Mouse (Mus musculus) megakaryocyte progenitor cell, adult 5-6 weeks (primary cell): ENCODE results near the gene Trmt13. TPM values are rescaled to one million over a fixed set of nuclear protein-coding genes. Genes with fewer than 3 reads are reported as not detected.
"Not testable (repeated sequence)": the region's sequence is repeated elsewhere in the genome, so short reads cannot be mapped to it uniquely, and the experiment has no call there.

ENCODE experiments used
- ATAC-seq: replicated peaks from 2 replicates; pipeline ENCODE4 v1.8.0; 2016; ENCODE audit warnings: mild to moderate bottlenecking, moderate TSS enrichment, inconsistent platforms; ENCODE audit not compliant: poor library complexity
- total RNA-seq, 2 experiments: library from RNA; stranded (forward) in 1 of 2; stranded (reverse) in 1 of 2; fragments of 157-497, 149-512 nt in 1 of 2; fragments of 200-1000 nt in 1 of 2; gene quantifications; 2 replicates each; pipeline versions ENCODE4 v1.2.3 to v1.2.4; 2015 to 2017

The Trmt13 gene
- total RNA-seq (2015) (23.4 and 40.3 TPM in 2 replicates), total RNA-seq (2017) (28.3 and 34.9 TPM in 2 replicates)

DNA sequence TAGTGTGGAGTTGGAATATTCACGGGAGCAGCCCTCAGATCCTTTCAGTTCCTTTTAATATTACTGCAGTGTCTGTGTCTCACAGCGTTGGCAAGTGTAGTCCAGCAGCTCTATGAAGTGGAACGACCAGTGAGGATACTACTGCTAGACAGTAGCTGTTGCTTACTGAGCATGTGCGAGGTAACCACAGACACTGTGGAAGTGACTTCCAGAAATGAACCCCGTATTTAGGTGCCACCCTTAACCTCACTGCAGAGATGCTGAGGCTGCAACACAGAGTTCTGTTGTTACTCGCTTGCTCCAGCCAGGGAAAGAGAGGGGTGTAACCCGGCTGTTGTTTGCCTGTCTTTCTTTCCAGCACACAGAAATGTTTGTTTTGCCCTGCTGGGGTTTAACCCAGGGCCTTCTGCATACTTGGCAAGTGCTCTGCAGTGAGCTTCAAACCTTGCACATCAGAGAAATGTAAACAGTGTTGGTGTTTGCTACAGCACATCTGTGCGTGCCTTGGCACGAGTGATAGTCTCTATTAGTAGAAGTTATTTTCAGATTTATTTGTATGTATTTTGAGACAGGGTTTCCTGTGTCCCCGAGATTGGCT is at the start of gene Trmt13:
Gene Trmt13, minus strand, starts transcription at position 293 of the 598 bp plus-strand sequence.
- no peak for ATAC-seq

DNA sequence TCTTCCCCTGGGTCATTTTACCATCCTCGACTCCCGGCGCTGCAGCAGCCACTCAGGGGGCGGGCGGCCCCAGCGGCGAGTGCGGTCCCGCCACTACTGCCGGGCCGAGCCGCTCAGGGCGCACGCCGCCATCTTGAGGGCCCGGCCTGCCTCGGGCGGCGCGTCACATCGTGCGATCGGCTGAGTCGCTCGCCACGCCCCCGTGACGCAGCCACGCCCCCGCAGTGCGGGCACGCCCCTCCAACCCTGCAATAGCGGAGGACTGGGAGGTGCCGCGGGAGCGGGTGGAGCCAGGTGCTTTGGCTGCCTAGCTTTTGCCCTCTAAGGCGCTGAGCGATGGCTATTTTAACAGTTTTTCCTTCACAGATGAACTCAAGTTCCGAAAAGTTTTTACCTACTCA is 48.1 kb upstream of the Trmt13 start, which contains the start of gene Mfsd14a:
Gene Mfsd14a, minus strand, starts transcription at position 215 of the 401 bp plus-strand sequence.
- ATAC-seq = peak; percentile 96

DNA sequence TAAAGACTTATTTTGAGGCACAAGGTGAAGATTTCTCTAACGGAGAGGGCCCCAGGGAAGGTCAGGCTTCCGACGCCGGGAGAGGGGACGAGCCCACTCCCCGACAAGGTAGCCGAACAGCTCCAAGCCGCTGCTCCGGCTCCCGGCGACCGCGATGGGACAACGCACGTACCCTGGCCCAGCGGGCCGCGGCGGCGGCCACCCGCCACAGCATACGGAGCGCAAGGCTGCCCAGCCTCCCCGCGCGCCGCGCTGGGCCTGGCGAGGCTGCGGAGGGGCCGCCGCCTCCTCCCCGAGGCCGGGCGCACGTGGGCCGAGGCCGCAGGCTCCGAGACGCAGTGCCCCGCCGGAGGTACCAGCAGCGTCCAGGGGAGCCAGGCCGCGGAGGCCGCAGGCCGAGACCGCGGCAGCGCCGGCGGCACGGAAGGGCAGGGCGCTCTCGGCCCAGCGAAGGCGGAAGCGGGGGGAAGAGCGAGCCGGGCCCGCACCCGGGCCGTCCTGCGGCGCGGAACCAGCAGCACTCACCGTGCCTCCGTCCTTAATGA is 47.6 kb upstream of the Trmt13 start:
- ATAC-seq = peak; percentile 48

DNA sequence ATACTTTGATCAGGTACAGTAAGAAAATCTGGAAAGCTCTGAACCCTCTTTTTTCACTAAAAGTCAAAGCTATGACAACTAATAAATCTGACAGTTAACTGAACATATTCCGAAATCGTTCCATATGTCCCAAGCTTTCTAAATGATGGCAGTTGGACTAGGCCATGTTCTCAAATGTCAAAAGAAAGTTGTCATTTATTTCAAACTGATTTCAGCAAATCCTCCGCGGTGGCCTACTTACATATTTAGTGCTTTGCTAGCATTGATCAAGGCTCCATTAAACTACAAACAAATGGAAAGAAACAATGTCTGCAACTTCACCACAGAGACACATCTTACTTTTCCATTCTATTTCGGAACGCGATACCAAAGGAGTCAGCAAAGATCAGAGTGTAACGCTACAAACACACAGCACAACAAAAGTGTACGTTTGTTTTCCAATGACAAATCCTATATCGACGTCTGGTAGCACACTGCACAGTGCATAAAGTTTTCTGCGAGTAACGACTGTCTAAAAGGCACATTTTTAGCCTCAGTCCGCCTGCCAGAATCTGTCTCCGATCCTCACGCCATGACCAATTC is 47.0 kb upstream of the Trmt13 start:
- ATAC-seq = no peak

DNA sequence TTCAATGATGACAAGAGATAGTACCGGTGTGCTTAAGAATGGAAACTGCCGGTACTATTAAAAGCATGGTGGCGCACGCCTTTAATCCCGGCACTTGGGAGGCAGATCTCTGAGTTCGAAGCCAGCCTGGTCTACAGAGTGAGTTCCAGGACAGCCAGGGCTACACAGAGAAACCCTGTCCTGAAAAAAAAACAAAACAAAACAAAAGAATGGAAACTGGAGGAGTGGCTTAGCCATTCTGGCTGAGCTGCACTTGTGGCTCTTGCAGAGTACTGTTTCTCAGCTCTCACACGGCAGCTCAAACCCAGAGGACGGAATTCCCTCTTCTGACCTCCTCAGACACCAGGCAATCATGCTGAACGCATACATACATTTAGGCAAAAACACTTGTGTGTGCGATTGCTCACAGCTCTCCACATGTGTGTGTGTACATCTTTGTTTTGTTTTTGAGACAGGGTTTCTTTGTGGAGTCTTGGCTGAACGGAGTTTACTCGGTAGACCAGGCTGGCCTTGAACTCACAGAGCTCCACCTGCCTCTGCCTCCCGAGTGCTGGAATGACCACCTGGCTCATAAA is 45.6 kb upstream of the Trmt13 start:
- no peak for ATAC-seq

DNA sequence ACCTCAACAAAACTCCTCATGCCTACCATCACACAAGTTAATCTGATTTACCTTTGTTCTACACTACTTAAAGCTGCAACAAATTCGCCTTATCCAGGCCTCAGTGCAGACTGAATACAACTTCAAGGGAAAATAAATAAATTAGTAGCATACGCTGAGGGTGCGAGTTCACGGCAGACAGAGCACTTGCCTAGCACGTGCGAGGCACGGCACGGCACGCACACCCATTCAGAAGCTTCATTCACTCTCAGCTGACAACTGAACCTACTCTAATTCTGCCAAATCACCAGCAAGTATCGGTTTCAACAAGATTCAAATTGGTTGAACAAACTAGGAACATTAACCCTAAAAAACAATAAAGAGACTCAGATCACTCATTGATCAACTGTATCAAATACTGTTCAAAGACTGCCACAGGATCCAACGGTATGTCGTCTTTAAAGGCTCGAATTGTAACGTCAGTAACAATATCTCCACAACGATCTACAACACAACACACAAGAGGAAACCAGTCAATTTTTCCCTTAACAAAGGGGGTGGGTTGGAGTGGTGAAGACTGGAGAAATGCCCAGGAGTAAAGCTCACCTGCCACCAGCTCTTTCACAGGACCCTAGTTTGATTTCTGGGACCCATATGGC is 44.7 kb upstream of the Trmt13 start:
- ATAC-seq = no peak

DNA sequence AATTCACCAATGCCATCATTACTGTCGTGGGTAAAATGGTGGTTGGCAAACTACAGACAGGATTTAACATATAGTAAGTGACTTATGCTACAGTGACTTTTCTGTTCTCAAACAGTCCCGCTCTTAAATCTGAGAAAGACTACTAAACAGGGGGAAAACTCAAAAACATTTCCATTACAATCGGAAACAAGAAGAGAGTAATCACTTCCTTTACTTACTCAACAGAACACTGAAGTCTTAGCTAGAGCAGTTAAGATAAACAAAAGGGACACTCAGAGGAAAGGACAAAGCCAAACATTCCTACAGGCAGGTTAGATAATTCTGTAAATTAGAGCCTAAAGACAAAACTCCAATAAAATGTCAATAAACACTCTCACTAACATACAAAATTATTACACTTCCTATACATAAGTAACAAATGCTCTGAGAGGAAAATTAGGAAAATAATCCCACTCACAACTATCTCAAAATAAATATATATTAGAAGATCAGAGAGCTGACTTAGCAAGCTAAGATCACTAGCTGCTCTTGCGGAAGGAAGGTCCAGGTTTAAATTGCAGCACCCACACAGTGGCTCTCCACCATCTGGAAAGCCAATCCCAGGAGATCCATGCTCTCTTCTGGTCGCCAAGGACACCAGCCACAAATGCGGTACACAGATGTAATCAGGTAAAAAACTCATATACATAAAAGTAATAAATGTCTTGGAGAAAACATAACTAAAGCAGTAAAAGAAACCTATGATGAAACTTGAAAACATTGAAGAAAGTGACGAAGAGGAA is 42.0 kb upstream of the Trmt13 start:
- no peak for ATAC-seq

DNA sequence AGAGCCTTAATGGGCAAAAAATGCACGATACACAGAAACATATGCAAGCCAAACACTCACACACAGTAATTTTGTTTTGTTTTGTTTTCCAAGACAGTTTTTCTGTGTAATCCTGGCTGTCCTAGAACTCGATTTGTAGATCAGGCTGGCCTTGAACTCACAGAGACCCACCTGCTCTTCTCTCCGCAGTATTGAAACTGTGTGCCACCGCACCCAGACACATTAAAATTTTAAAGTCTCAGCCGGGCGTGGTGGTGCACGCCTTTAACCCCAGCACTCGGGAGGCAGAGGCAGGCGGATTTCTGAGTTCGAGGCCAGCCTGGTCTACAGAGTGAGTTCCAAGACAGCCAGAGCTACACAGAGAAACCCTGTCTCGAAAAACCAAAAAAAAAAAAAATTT is 39.7 kb upstream of the Trmt13 start:
- ATAC-seq = not testable (repeated sequence)

DNA sequence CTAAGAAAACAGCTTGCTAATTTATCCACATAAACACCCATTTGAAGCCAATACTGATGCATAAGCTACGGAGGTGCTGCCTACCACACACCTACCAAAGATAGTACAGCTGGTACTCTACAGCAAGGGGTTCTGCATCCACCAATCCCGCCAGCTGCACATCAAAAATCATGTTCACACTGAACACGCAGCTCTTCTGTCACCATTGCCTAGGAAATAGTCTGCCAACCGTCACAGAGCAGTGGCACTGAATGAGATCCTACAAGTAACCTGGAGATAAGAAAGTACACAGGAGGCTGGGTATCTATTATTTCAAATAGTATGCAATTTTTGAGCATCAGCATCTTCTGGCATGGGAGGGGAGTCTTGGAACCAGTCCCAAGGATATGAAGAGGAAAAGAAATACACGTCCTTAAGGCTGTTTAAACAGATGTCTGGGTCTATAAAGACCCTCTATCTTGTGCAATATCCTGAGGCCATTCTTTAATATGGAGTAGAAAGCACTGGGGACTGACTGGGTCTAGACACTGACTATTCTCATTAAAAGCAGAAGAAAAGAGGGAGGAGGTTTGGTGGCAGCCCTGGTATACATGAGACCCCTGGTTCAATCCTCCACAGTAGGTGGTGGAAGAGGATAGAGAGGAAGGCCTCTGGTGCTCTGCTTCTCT is 39.0 kb upstream of the Trmt13 start:
- ATAC-seq = peak; percentile 56

DNA sequence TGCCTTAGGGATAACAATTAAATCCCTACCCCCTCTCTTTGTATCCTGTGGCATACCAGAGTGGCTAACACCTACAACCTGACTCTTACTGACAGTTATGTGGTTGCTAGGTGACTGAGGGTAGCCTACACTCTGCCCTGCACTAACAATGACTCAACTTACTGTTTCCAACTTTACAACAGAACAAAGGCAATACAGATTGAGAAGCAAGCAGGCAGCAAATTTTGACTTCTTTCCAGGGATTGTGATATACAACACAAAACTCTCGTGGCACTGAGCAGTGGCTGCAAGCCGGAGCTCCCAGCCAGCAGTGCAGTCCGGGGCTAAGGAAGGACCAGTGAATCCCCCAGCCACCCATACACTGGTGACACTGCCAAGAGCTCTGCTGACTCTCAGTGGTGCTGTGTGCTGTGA is 37.7 kb upstream of the Trmt13 start:
- no peak for ATAC-seq

DNA sequence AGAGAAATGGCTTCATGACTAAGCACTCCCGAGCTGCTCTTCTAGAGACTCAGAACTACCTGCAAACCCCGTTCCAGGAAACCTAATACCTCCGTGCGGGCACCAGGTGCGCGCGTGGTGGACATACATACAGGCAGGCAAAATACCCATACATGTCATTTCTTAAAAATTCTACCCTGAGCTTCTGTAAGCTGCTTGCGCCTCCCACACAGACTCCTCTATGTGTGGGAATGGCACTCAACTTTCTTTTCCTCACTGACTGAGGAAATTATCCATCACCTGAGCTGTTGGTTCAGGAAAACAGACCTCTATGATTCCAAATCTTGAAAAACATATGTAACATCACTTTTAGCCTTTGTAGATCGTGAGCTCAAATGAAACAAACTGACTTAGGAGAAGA is 36.3 kb upstream of the Trmt13 start:
- ATAC-seq = no peak

DNA sequence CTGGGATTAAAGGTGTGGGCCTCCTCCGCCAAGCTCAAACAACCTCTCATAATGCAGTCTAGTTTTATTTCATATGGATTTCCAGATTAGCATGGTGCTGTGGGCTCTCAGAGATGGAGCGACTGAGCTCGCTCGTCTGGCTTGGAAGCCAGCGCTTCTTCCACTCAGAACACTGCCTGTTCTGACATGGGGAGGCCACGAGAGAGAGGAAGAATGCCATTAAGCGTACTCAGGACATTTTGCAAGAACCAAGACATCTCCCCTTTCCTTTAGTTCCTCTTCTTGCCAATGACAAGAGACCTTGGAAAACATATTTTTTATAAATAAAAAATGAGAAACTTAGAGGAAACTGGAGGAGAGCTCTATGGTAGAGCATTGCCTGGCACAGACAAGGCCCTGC is 34.4 kb upstream of the Trmt13 start:
- ATAC-seq = peak; percentile 59

DNA sequence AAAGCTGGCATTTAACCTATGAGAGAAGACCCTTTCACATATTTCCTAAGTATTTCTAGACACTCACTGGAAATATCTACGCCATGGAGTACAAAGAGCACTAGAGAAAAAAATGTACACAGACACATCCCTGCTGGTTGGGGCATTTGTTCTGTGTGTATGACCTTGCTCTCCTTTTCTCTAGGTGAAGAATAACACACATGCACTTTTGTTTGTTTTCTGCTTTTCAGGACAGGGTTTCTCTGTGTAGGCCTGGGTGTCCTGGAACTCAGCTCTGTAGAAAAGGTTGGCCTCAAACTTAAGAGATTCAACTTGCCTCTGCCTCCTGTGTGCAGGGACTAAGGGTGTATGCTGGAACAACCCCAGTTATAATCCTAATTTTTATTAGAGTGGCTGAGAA is 32.0 kb upstream of the Trmt13 start:
- ATAC-seq = no peak

DNA sequence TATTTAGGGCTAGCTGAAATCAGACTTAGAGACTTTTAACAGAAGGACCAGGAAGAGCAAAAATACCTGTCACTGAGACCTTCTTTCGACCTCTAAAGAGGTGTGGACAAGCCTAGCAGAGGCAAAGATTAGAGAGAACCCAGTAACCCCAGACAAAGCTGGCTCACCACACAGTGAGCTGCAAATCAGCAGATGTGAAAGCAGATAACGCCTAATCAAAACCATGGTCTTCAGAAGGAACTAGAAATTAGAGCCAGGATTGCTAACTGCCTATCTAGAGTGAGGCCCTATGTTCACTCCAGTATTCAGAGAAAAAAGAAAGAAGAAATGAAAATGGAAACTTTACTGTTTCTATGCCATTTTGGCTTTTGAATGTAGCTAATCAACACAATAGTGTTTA is 28.0 kb upstream of the Trmt13 start:
- ATAC-seq = peak; percentile 30; the same call in 1 of the 2 replicates

DNA sequence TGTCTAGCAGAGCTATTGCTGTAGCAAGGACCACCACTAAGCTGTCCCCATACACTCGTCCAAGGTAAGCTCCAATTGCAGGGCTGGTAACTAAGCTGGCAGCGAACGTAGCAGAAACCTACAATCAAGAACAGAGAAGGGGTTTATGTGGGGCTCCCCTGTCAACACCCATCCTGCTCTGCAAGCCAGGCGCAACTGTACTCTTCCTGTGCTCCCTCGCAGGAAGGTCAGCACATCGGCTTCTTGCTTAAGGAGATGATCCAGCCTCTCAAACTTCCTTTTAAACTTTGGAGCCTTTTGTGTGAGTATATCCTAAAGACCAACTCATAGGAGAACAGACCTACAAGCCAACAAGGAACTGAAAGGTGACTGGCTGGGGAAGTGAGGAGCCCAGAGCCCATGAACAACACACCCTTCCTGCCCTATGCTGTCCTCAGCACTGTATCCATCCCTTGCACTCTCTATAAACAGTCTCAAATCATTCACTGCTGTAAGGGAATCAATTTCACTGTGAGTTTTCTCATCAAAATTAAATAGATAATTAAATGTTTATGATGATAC is 27.5 kb upstream of the Trmt13 start:
- peak; percentile 41 for ATAC-seq

DNA sequence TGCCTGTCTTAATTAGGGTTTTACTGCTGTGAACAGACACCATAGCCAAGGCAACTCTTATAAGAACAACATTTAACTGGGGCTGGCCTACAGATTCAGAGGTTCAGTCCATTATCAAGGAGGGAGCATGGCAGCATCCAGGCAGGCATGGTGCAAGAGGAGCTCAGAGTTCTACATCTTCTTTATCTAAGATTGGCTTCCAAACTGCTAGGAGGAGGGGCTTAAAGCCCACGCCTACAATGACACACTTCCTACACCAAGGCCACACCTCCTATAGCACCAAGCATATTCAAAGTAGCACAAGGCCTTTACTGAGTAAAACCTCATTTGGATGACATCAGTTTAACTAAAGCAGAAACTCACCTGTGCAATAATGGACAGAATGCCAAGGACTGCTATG is 25.6 kb upstream of the Trmt13 start:
- peak; percentile 72 for ATAC-seq

DNA sequence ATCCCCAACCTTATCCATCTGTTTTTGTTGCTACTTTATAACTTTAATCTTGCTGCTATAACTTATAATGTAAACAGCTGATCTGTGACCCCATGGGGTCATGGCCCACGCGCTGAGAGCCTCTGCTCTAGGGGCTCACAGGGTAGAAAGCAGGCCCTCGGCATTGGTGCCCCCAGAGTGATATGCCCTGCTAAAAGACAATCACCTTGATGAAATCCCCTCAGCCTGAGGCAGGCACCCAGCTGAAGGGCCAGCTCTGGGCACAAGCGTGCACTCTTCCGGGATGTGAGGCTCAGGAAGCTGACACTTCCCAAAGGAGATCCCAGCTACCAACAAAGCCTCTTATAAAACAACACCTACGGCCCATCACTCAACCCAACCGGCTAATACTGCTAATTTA is 24.2 kb upstream of the Trmt13 start:
- no peak for ATAC-seq

DNA sequence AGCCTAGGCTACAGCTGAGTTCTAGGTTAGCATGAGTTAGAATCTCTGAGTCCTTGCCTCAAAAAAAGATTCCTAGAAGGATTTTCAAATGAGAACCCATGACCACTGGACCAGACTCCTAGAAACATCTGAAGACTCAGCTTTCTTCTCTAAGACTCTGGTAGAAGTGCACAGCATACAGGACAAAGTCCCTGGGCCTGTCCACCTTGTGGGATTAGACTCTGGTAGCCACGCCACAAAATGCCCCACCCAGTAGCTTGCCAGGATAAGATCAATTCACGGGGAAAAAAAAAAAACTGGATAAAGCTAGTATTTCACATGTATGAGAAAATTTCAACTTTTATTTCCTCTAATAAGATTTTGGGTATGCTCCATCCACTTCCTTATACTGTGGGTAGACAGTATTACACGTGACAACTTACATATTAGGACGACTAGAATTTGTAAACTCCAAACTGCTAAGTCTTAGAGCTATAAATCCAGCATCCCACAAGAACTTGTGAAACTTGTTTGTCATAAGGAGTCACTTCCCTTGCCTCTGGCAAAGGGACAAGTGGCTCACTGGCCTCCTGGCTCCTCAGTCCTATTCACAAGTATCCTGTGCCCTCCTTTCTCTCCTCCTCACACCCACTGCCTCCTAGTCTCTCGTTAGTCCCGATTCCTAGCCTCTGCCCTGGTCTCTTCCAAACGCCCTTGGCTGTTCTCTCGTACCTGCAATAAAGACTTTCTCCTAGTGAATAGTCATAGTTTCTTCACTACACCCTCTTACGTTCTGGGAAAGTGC is 23.5 kb upstream of the Trmt13 start:
- ATAC-seq = no peak

DNA sequence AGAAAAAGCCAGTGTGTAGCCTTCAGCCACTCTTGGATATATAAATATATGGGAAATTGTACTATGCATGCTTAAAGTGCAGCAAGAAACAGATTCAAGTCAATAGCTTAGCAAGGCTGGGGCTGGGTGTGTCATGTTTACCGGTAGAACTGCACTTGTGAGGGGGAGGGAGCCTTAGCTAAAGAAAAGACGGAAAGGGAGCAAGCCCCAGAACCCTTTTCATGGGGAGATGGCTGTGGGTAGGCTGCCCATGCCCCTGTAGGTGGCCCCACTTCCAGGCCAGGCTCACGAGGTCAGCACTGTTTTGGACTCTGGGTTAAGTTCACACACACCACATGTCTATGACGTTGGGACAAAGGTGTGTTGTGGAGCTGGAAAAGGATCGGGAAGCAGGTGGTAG is 21.4 kb upstream of the Trmt13 start:
- ATAC-seq = no peak
